Mouse (Mus musculus): ENCODE results near the gene Cacng3.

DNA sequence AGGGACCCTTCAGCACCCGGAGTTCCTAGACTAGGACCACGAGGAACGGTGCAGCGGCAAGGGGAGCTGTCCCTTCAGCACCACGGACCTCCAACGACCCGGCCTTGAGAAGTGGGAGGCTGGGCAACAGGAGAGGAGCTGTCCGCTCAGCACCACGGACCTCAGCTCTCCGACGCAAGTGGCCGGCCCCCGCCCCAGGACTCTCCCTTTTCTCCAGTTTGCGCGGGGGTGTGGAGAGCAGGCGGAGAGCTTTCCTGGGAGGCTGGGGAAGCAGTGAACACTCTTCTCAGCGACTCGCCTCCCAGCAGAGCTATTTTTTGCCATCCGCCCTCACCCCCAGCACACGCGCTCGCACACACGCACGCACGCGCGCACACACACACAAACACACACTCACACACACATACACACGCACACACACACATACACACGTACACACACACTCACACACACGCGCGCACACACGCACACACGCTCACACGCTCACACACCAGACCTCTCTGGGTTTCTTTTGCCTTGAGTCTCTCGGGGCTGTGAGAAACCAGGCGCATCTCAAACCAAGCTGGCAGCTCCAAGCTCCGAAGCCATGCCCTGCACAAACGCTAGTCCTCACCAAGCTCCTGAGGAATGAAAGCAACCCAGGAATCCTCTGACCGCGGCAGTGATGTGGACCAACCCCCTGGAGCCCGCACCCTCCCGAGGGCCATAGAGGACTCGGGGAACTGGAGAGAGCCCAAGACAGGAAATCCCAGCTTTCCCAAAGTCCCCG is 765 bp downstream of the Cacng3 start:
- TF ChIP-seq CTCF (IDR thresholded peaks at IDR 0.05; ENCODE audit: extremely low read depth, insufficient read length, insufficient replicate concordance, low read depth, low read length), result no peak
- TF ChIP-seq POLR2A (IDR thresholded peaks at IDR 0.05; ENCODE audit: low read depth, low read length), result no peak
